Mouse (Mus musculus) lung, postnatal 0 days (tissue): Measurements from ENCODE around the gene Uqcrh. TPM values are rescaled to one million over a fixed set of nuclear protein-coding genes. Genes with fewer than 3 reads are reported as not detected.
A peak's percentile ranks its signal among the peaks of the same experiment; 100 is the strongest.

Source experiments
- ATAC-seq: fragments of 200-750 bp; cut with Nextera tagmentation; 2 replicates; pipeline ENCODE4 v1.8.0; 2017; ENCODE audit warnings: moderate library complexity
- DNase-seq: peaks from one replicate; pipeline ENCODE4 v3.0.0-alpha.2; 2016; ENCODE audit warnings: low spot score
- H3K27ac ChIP-seq: fragments of 300-500 bp; sonication (generic); 2 replicates; pipeline ENCODE4 v1.5.1; 2014; ENCODE audit warnings: antibody characterized with exemption, mild to moderate bottlenecking, low read length, mixed read lengths
- H3K27me3 ChIP-seq: fragments of 300-500 bp; sonication (generic); replicated peaks from 2 replicates; pipeline ENCODE4 v1.6.1; 2014; ENCODE audit warnings: low read length, mixed read lengths; ENCODE audit not compliant: insufficient read depth
- H3K36me3 ChIP-seq: fragments of 300-500 bp; sonication (generic); 2 replicates; pipeline ENCODE4 v1.6.1; 2014; ENCODE audit warnings: low read length, mixed read lengths; ENCODE audit not compliant: insufficient read depth
- H3K4me1 ChIP-seq: fragments of 300-500 bp; sonication (generic); 2 replicates; pipeline ENCODE4 v1.6.1; 2014; ENCODE audit warnings: antibody characterized with exemption, low read depth, low read length, mixed read lengths; ENCODE audit not compliant: insufficient read depth
- H3K4me2 ChIP-seq: fragments of 300-500 bp; sonication (generic); replicated peaks from 2 replicates; pipeline ENCODE4 v1.6.1; 2014; ENCODE audit warnings: low read depth, mild to moderate bottlenecking, low read length, moderate library complexity, mixed read lengths
- H3K4me3 ChIP-seq: fragments of 300-500 bp; sonication (generic); 2 replicates; pipeline ENCODE4 v1.5.1; 2014; ENCODE audit warnings: low read depth, low read length
- H3K9ac ChIP-seq: fragments of 300-500 bp; sonication (generic); replicated peaks from 2 replicates; pipeline ENCODE4 v1.6.1; 2014; ENCODE audit warnings: low read depth, mild to moderate bottlenecking
- H3K9me3 ChIP-seq: fragments of 300-500 bp; sonication (generic); 2 replicates; pipeline ENCODE4 v1.6.1; 2016; ENCODE audit warnings: low read length, mixed read lengths
- CTCF ChIP-seq: IDR thresholded peaks from 2 replicates; pipeline ENCODE4 v1.5.1; 2016; ENCODE audit warnings: antibody characterized with exemption, mild to moderate bottlenecking
- EP300 ChIP-seq: IDR thresholded peaks from 2 replicates; pipeline ENCODE4 v1.6.1; 2016; ENCODE audit warnings: antibody characterized with exemption, mild to moderate bottlenecking, control low read depth
- WGBS: fragments of 180-500 bp; shearing (Covaris S2); extraction: QIAGEN DNeasy Blood & Tissue Kit; methylation state at CpG from one replicate; pipeline ENCODE4 v1.1.7; 2014; 5-methylcytosine and 5-hydroxymethylcytosine counted together
- polyA plus RNA-seq: library from polyadenylated mRNA; unstranded; fragments of >200 nt; fragmentation: Nextera tagmentation; extraction: Ambion mirVana; gene quantifications from 2 replicates; pipeline ENCODE4 v1.2.1, GENCODE M21; 2015

Gene Uqcrh
- polyA plus RNA-seq, 1 experiment from 2014 or later: 444 TPM

- no peak overlapping the region for H3K4me3 ChIP-seq
- no peaks in the 10 kb centered on the region for H3K4me1 ChIP-seq
- DNase-seq (no peak), ATAC-seq (no peak)
- no peak overlapping the region for H3K9ac ChIP-seq
- no peak overlapping the region for H3K27ac ChIP-seq
- no peak for TF ChIP-seq CTCF
- no peak for TF ChIP-seq EP300
- no peaks in the 10 kb centered on the region for H3K36me3 ChIP-seq
- no peak overlapping the region for H3K4me2 ChIP-seq
- no peaks in the 10 kb centered on the region for H3K9me3 ChIP-seq
- 70% methylated on average over 5 of the region's 5 CpGs for WGBS
- H3K27me3 ChIP-seq: no peaks in the 10 kb centered on the region
Observed at GRCm38 (mm10) chr4:116059012-116059726, 15.7 kb downstream of the Uqcrh start.

- 11% methylated on average over 1 of the region's 1 CpGs for WGBS
- no peak overlapping the region for H3K9ac ChIP-seq
- H3K4me3 ChIP-seq: no peak overlapping the region
- H3K27me3 ChIP-seq: no peaks in the 10 kb centered on the region
- DNase-seq (no peak), ATAC-seq (no peak)
- H3K9me3 ChIP-seq: no peaks in the 10 kb centered on the region
- peaks cover 6% of the 10 kb centered on the region for H3K4me1 ChIP-seq
- H3K4me2 ChIP-seq: no peak overlapping the region
- TF ChIP-seq EP300: no peak
- TF ChIP-seq CTCF: peak; percentile 30
- no peaks in the 10 kb centered on the region for H3K36me3 ChIP-seq
- H3K27ac ChIP-seq: no peak overlapping the region
Observed at GRCm38 (mm10) chr4:116057559-116057958, 17.3 kb downstream of the Uqcrh start.

GRCm38 (mm10) chr4:116053399-116053961 is 21.4 kb downstream of the Uqcrh start, which contains the start of gene Nsun4:
Nsun4 (minus strand) TSS chr4:116053876.
- Histone ChIP-seq H3K27ac (peak within 1 kb of the TSS; percentile 97), H3K9me3 (no peaks in the 10 kb centered on the region), H3K27me3 (no peaks in the 10 kb centered on the region), H3K4me2 (peak within 1 kb of the TSS; percentile 76), H3K36me3 (no peaks in the 10 kb centered on the region), H3K9ac (peak within 1 kb of the TSS; percentile 46), H3K4me3 (peak within 1 kb of the TSS; percentile 50), H3K4me1 (peaks cover 8% of the 10 kb centered on the region)
- ATAC-seq (peak; percentile 97), DNase-seq (peak; percentile 97)
- 2% methylated on average over 35 of the region's 35 CpGs for WGBS
- TF ChIP-seq EP300 (no peak; the same call in 1 of the 2 replicates), CTCF (no peak)

GRCm38 (mm10) chr4:116052526-116053293 is 22.2 kb downstream of the Uqcrh start:
- Histone ChIP-seq H3K9me3 (no peaks in the 10 kb centered on the region), H3K27ac (peak overlapping the region; percentile 97), H3K4me3 (peak overlapping the region; percentile 50), H3K4me2 (peak overlapping the region; percentile 76), H3K9ac (peak overlapping the region; percentile 46), H3K4me1 (peaks cover 8% of the 10 kb centered on the region), H3K36me3 (peaks cover 6% of the 10 kb centered on the region; the same call in 1 of the 2 replicates), H3K27me3 (no peaks in the 10 kb centered on the region)
- DNase-seq (peak; percentile 79), ATAC-seq (peak; percentile 18)
- TF ChIP-seq CTCF: peak; percentile 54
- no peak for TF ChIP-seq EP300
- WGBS: 7% methylated on average over 22 of the region's 22 CpGs

- no peaks in the 10 kb centered on the region for H3K9me3 ChIP-seq
- no peaks in the 10 kb centered on the region for H3K27me3 ChIP-seq
- H3K9ac ChIP-seq: no peak overlapping the region
- no peak overlapping the region for H3K4me2 ChIP-seq
- no peak for TF ChIP-seq CTCF
- H3K27ac ChIP-seq: peak overlapping the region; percentile 55
- DNase-seq (peak; percentile 44), ATAC-seq (no peak)
- WGBS: 44% methylated on average over 3 of the region's 3 CpGs
- peaks cover 8% of the 10 kb centered on the region for H3K4me1 ChIP-seq
- no peak overlapping the region for H3K4me3 ChIP-seq
- H3K36me3 ChIP-seq: peaks cover 7% of the 10 kb centered on the region; the same call in 1 of the 2 replicates
Observed at GRCm38 (mm10) chr4:116049211-116049610, 25.7 kb downstream of the Uqcrh start.
